Mouse (Mus musculus): ENCODE data around the gene Alg5.
"Not testable (repeated sequence)": the region's sequence is repeated elsewhere in the genome, so short reads cannot be mapped to it uniquely, and the experiment has no call there.

The Alg5 gene

DNA sequence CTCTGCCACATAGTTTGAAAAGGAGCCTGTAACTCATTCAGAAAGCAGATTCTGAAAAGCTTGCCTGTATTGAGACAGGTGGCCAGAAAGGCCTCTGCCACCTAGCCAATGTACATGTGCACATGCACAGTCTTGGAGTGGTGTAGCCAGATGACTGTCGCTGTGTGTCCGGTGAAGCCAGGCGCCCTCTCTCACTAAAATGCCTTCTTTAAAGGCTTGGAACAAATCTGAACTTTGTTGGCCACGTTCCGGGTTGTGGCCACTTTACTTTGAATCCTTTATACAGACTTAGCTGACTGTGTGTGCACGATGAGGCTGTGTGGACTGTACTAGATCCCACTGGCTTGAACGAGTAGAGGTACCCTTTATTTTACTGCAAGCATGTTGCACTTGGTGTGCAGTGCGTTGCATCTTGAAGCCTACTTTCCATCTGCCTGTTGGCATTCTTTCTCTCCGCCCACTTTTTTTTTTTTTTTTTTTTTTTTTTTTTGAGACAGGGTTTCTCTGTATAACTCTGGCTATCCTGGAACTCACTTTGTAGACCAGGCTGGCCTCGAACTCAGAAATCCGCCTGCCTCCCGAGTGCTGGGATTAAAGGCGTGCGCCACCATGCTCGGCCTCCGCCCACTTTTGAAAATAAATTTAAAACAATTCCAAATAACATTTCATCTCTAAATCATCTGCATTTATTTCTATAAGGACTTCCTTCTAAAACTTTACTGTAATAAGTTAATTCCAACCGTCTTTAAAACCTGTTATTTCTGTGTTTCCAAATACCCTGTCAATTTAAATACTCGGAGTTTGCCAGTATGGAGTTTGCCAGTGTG is 975 bp downstream of the Alg5 start:
- ATAC-seq (ENCODE audit: insufficient number of reproducible peaks, low FRiP score, low TSS enrichment): no peak

DNA sequence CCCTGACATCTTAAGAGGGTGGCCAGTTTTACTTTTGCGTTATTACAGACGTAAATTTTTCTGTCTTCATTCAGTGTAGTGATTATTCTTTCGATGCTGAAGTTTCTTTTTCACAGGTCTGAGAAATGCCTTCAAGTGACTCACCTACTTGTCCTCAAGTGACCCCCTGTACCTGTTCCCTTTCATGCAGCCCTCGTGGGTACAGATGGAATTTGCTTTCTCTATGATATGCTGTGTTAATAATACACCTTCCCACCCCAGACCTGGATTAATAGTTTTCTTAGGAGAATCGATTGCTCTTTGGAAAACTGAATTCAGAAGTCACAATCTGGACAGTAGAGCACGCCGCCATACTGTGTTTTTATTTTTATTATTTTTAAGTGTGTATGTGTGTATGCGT is 2.0 kb downstream of the Alg5 start:
- no peak for ATAC-seq (ENCODE audit: insufficient number of reproducible peaks, low FRiP score, low TSS enrichment)

DNA sequence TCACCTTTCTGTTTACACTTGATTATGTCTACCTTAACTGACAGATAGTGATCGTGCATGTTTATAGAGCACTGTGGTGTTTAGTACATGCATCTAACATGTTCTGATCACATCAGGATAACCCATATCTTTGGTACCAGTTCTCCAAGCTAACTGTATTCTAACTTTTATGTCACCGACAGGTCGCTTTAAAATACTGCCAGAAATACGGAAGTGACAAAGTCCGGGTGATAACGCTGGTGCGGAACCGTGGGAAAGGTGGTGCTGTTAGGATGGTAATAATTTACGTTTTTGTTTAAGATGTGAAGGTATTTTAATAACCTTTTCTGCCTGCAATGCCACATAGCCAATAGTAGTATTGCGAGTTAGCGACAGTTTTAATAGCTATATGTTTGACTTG is 6.6 kb downstream of the Alg5 start:
- ATAC-seq (ENCODE audit: insufficient number of reproducible peaks, low FRiP score, low TSS enrichment): no peak

DNA sequence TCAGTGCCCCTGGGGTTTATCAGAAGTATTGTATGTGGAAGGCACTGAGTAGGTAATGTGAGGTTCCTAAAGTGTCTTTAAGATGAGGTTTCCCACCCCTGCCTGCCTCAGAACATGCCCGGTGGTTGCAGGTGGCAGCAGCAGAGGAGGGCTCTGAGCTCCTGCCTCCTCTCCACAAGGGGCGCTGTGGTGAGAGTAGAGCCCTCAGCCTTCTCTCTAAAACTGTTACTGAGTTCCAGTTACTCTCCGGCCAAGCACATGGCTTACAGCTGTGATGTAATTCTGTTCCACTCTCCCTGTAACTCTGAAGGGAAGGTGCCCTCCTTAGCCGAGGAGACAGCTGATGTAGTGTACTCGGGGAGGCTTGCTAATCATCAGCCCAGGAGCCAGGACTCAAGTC is 10.5 kb downstream of the Alg5 start:
- ATAC-seq (ENCODE audit: insufficient number of reproducible peaks, low FRiP score, low TSS enrichment): 0 out of 2 replicates have a peak, but pooled peaks have one; percentile 9

DNA sequence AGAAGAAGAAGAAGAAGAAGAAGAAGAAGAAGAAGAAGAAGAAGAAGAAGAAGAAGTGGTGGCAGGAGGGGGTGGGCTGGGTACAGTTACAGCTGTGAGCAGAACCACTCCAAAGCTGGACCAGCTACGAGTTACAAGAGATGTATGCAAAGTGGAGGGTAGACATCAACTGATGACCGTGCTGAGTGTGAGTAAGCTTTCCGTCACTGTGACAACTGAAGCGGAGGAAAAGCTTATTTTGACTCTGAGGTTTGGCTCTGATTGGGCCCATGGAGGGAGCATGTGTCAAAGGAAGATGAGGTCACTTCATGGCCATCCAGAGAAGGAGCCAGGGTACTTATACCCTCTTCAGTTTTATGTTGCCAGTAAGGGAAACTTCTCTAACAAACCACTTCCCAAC is 18.1 kb downstream of the Alg5 start:
- ATAC-seq (ENCODE audit: insufficient number of reproducible peaks, low FRiP score, low TSS enrichment): no peak

DNA sequence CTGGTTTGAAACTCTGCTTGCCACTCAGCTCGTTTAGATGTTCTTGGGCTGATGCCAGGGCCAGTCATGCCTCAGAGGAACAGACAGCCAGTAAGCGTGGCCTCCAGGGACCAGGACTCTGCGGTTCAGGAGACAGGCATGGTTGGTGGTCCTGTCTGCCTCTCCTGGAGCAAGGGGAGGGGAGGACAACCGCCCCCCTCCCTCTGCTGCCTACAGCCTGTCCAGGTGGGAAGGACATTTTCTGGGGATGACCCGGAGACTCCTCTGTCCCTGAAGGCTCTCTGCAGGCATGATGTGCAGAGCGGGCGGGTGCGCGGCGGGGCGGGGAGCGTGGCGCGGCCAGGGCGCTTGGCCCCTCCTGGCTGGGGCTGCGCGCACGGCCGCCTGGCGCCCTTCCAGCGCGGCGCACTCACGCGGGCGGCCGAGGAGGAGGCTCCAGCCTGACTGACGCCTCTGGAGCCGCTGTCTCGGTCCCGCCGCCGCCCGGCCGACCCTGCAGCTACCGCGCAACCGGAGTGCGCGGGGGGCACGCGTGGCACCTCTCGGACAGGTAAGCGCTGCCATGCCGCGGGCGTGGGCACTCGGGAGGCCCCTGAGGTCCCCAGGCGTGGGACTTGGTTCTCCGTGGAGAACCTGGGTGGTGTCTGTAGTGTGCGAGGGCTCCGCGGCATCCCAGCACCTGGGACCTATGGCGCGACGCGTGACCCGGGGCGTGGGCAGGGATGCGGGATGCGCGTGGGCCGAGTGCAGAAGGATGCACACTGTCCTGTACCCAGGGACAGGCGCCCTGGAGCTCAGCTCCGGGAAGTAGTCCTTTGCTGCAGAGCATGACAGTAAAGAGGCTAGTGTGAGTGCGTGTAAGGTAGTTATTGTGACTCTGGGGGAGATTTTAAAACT is 20.1 kb downstream of the Alg5 start, which contains the start of gene Smad9:
Smad9 (plus strand) TSS at position 438 of the 897 bp plus-strand sequence.
- peak; percentile 78 for ATAC-seq (ENCODE audit: insufficient number of reproducible peaks, low FRiP score, low TSS enrichment)

DNA sequence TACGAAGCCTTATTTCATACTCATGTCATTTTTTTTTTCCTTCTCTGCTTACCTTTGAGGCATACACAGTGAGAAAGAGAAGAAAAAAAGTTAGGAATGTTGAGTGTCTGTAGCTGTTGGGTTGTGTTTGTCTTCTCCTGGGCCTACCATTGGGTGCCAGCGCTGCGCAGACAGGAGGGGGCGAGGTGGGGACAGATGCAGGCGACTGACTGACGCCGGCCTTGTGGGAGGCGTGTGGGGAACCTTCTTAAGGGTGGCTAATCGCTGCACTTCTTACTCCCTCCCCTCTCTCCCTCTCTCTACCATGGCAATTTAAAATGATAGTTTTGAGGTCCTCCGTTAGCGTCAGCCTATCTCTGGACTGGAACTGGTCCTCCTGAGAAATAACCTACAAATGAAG is 20.7 kb downstream of the Alg5 start:
- peak; percentile 36; the same call in 1 of the 2 replicates for ATAC-seq (ENCODE audit: insufficient number of reproducible peaks, low FRiP score, low TSS enrichment)

DNA sequence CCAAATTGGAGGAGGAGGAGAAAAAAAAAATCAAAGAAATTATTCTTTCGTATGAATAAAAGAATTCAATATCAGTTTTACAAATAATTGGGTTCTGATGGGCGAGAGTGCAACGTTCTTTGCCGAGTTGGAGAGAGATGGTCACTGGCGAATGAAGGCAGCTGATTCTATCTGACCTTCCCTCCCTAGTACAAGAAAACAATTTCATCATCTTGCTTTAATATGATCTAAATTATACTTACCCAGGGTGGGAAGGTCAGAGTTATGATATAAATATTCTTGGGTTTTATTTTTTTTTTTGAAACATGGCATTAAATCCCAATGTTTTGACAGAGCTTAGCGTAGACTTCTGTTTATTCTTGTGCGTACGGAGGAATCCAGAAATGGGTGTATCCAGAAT is 22.1 kb downstream of the Alg5 start:
- ATAC-seq (ENCODE audit: insufficient number of reproducible peaks, low FRiP score, low TSS enrichment): no peak

DNA sequence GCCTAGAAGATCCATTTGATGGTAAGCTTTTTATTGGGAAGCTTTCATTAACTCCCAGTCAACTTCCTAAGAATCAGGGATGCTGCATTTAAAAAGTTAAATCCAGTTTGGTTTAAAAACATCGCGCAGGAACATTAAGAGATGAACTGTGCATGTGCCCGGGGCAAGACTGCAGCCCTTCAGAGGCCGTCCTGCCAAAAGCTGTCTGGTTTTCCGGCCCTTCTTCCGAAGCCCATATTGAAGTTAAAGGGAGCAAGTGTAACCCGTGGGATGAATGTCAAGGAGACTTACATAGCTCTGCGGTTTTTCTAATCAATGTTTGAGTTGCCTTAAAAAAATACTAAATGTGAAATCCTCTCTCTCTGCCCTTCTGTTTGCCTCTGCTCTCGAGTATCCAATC is 23.9 kb downstream of the Alg5 start:
- ATAC-seq (ENCODE audit: insufficient number of reproducible peaks, low FRiP score, low TSS enrichment): no peak

DNA sequence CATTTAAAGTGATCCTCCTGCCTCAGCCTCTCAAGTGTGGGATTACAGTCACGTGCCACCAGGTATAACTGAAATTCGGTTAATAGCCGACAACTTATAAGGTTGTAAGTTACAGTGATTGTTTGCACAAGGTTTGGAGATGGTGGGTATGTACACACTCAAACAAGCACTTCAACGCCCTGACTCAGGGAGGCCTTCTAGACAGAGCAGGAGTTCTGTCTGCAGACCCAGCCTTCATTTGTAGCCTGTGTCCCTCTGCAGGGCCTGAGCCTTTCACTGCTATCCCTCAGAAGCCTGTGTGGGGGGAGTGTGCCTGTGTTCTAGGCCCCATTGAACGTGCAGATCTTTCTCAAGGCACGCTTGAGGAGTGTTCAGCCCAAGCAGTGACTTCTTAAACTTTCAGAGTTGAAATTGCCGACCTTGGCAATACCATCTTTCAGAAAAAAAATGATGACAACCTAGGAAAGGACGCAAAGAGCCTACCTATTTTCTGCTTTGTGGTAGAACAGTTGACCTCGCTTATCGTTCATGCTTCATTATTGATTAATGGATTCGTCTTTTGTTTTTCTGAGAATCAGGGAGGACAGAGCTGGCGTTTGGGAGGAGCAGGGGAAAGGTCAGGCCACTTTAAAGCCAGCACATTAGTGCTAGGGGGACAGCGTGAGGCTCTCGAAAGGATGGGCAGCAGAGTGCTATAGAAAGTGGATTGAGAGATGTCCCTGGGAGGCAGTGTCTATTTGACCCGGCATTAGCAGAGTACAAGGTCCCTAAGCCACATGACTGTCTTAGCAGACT is 25.2 kb downstream of the Alg5 start:
- ATAC-seq (ENCODE audit: insufficient number of reproducible peaks, low FRiP score, low TSS enrichment): no peak

DNA sequence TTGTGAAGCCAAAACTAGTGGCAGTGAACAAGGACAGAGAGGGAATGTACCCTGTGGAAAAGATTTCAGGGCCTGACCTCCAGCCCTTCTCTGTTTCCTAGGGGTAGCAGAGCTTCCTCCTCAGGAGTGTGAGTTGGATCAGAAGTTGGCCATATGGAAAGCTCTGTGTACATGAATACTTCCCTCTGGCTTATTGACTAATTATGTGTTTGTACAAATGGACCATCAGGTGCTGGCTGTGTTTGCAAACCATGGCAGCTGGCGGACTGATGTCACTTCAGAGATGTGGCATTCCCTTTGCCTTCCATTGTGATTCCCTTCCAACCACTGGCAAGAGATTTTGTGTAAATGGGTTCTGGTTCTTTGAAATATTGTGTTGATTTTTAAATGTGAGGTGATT is 25.9 kb downstream of the Alg5 start:
- no peak for ATAC-seq (ENCODE audit: insufficient number of reproducible peaks, low FRiP score, low TSS enrichment)

DNA sequence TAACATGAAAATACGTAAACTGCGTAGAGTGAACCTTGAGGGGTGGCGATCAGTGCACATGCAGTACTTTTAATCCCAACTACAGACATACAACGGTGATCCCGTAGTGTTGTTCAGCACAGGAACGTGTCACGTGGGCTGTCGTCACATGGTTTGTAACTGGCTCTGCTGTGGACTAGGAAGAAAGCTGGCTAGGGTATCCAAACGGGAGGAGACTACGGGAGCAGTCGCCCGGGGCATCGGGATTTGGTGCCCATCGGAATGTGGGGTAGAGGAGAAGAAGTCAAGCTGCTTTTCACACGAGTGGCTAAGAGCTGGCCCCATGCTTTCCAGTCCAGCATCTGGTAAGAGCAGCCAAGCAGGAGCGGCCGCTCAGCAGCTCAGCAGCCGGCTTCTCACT is 29.1 kb downstream of the Alg5 start:
- ATAC-seq (ENCODE audit: insufficient number of reproducible peaks, low FRiP score, low TSS enrichment): peak; percentile 66

DNA sequence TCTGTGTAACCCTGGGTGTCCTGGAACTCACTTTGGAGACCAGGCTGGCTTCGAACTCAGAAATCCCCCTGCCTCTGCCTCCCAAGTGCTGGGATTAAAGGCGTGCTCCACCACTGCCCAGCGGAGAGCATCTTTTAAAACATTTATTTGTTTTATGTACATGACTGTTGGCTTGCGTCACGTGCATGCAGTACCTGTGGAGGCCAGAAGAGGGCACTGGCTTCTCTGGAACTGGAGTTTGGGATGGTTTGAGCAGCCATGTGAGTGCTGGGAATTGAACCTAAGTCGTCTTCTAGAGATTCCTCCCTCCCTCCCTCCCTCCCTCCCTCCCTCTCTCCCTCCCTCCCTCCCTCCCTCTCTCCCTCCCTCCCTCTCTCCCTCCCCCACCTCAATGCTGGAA is 30.2 kb downstream of the Alg5 start:
- not testable (repeated sequence) for ATAC-seq (ENCODE audit: insufficient number of reproducible peaks, low FRiP score, low TSS enrichment)

DNA sequence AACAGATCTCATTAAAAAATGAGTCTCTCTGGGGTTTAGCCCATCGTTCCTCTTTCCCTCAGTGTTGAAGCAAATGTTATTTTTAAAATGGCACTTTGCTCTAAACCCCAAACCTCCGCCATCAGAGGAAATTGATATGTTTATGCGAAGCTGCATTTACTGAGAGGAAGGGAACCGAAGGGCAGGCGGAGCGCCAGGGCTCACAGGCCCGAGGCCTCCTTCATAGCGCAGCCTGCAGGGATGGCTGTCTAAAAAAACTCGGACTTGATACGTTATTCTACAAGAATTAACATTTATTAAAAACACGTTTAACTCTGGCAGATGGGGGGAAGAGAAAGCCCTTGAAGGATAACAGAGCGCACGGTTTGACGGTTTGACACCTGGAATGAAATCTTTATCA is 30.7 kb downstream of the Alg5 start:
- no peak for ATAC-seq (ENCODE audit: insufficient number of reproducible peaks, low FRiP score, low TSS enrichment)

DNA sequence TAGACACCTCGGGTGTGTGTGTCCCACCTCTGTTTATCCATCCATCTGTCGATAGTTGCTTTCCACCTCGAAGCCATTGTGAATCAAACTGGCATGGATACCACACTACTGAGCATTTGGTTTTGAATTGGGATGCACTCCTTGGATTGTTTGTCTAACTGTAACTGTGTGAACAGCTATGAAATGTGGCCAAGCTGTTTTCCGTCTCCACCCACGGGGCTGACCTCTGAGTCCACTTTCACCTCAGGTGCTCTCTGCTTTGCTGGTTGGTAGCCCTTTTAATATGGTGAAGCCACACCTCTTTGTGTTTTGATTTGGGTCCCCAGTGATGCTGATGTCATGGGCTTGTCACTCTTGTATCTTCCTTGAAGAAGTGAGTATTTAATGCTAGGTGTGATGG is 31.5 kb downstream of the Alg5 start:
- no peak for ATAC-seq (ENCODE audit: insufficient number of reproducible peaks, low FRiP score, low TSS enrichment)

DNA sequence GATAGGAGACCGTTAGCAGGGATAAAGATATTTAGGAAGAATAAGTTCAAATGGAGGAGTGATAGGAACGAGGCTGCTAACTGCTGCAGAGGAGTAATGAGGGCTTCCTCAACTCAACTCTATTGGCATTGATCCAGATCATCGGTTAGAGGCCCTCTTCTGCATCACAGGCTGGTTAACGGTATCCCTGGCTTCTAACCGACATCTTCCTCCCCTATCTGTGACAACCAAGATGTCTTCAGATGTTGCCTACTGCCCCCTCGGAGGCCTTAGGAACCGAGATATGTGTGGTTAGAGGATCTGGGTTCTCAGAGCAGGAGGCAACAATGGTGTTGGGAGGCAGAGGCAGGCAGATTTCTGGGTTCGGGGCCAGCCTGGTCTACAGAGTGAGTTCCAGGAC is 33.3 kb downstream of the Alg5 start:
- no peak for ATAC-seq (ENCODE audit: insufficient number of reproducible peaks, low FRiP score, low TSS enrichment)

DNA sequence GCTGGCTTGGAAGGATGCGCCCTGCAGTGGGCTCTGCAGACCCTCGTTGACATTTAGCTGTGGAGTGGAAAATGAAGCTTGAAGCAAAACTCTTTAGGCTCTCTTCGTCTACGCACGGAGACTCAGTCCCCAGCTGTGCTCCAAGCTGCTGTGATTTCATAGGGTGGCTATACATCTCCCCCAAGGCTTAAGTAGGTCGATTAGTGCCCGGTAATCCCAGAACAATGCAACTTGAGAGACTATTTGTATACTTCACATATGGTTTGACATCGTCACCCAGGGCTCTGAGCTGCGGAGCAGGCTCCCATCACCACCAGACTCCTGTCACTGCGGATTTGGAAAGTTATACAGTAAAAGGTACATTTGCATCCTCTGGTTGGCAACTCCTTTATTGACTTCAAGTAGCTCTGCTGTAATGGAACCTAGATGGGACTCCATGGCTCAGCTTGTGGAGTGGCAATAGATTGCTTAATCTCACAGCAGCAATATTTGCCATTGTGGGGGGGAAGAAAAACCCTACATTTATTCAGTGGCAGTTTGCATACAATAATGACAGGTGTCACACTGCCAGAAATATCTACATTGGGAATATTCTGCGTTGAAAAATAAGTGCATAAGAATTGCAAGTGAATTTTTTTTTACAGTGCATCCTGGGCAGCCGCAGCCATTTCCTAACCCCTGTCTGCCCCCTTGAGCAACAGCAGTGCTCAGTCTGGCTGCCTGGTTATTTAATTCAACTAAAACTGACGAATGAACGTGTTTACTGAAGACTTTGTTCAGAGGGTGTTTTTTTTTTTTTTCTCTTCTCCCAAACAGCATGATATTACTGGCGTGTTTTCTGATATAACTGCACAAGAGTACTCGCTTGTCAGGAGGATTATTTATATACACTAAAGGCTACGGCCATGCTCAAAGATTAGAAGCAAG is 34.3 kb downstream of the Alg5 start:
- no peak for ATAC-seq (ENCODE audit: insufficient number of reproducible peaks, low FRiP score, low TSS enrichment)

DNA sequence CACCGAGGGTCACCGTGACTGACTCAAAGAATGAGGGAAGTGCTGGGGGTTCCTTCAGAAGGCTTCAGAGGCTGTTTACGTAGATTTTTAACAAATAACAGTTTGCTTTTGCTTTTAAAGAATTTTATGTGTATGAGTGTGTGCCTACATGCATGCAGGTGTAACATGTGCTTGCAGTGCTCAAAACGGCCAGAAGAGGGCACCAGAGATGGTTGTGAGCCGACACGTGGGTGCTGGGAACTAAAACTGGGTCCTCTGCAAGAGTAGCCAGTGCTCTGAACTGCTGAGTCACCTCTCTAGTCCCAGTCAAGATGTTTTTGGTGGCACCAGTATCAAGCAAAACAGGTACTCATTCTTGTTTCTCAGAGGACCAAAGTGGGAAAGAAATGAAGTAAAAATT is 38.3 kb downstream of the Alg5 start:
- ATAC-seq (ENCODE audit: insufficient number of reproducible peaks, low FRiP score, low TSS enrichment): no peak

DNA sequence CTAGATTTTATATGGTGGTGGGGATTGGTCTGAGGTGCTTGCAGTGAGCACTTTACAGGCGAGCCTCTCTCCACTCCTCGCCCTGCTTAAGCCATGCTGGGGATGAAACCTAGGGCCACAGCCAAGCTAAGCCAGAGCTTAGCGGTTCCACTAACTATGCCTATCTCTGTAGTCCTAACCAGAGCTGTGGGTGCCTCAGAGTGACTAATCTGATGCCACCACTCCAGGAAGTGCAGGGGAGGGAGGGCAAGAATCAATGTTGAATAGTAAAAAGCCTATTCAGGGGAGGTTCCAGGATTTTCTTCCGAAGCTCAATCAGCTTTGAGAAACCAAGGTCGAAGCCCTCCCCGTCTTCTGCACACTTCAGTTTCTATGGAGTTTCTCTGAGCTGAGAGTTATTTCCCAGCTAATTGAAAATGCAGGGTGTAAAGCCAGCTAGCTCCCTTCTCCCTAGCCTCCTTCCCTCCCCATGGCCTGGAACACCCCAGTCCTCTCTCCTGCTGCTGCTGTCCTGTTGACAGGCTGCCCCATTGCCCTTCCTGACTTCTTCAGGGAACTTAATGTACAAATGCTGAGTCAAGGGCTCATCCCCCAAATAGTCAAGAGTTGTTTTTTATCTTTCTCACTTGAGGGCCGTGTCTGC is 40.8 kb downstream of the Alg5 start:
- ATAC-seq (ENCODE audit: insufficient number of reproducible peaks, low FRiP score, low TSS enrichment): no peak
